Comparison of ENCODE assay signal across 9 mouse cellular contexts in the genomic region with DNA sequence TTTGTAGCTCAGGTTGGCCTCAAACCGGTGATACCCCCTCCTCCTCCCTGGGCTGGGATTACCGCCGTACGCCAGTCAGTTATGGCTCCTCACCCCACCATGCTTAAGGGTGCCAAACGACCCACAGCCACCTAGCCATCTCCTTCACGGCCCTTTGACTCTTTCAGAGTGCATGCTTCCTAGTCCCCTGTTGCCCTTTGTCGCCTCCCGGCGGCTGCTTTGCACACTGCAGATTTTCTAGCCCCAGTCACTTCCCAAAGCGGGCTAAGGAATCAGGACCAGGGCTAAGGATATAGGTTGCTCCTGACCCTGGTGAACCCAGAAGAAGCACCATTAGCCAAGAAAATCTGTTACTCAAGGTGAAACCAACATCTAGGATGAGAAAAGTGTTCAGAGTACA. TPM values are rescaled to one million over a fixed set of nuclear protein-coding genes. Genes with fewer than 3 reads are reported as not detected.
A peak's percentile ranks its signal among the peaks of the same experiment; 100 is the strongest.
DNase-seq lines count a peak whose midpoint lies in the region; ATAC-seq and TF ChIP-seq lines count a peak whose summit lies in the region.
"Had no signal": no experiment of that assay in that cellular context is flagged by ENCODE, and none has a peak within 500 bp of the region (broad histone marks: within the 10 kb centered on the region; RNA-seq: fewer than 3 reads in every experiment).

No protein-coding gene starts in this region.

- no peak for TF ChIP-seq EP300 in CH12.LX (IDR thresholded peaks at IDR 0.05; ENCODE audit: low read length)

- H3K79me2 ChIP-seq in CH12.LX (replicated peaks; ENCODE audit: control insufficient read depth, extremely low read depth, insufficient read depth, poor library complexity, severe bottlenecking) = no peaks in the 10 kb centered on the region

- H3K4me2 ChIP-seq in hindbrain, embryonic 11.5 days (replicated peaks; ENCODE audit: low read depth, low read length) = no peak overlapping the region
- H3K4me2 ChIP-seq in hindbrain, embryonic 12.5 days (replicated peaks) = no peak overlapping the region
- no peak overlapping the region for H3K4me2 ChIP-seq in CH12.LX (ENCODE audit: insufficient read depth, low read depth, poor library complexity, severe bottlenecking)

- H3K36me3 ChIP-seq in hindbrain, embryonic 11.5 days (ENCODE audit: control insufficient read depth, insufficient read depth, low read length) = no peaks in the 10 kb centered on the region
- no peaks in the 10 kb centered on the region for H3K36me3 ChIP-seq in hindbrain, embryonic 12.5 days
- no peaks in the 10 kb centered on the region for H3K36me3 ChIP-seq in CH12.LX (replicated peaks in 1 of 2; ENCODE audit: control insufficient read depth in 1 of 2, insufficient read depth in 1 of 2, low read length in 1 of 2)

- WGBS in hindbrain, embryonic 11.5 days = 34% methylated on average over 10 of the region's 10 CpGs
- 38% methylated on average over 10 of the region's 10 CpGs for WGBS in hindbrain, embryonic 12.5 days

- no peaks in the 10 kb centered on the region for H3K9me3 ChIP-seq in hindbrain, embryonic 11.5 days (ENCODE audit: control insufficient read depth, low read length)
- 0 out of 2 replicates have a peak, but pooled peaks cover 1% of the 10 kb centered on the region for H3K9me3 ChIP-seq in hindbrain, embryonic 12.5 days (replicated peaks)
- H3K9me3 ChIP-seq in CH12.LX (replicated peaks; ENCODE audit: low read length) = no peaks in the 10 kb centered on the region

- no peak overlapping the region for H3K4me3 ChIP-seq in hindbrain, embryonic 11.5 days (ENCODE audit: low read depth, low read length)
- H3K4me3 ChIP-seq in hindbrain, embryonic 12.5 days = no peak overlapping the region
- no peak overlapping the region for H3K4me3 ChIP-seq in CH12.LX (replicated peaks in 1 of 3; ENCODE audit: low read depth in 2 of 3, low read length in 2 of 3, poor library complexity in 1 of 3)

- in situ Hi-C loops in CH12.LX (cut with MboI; ENCODE audit: low pct_ligation_motif_present, low pct_unique_long_range_greater_than_20kb, low sequenced_read_pairs) = loop anchor here (10.0 kb wide), 1 partner anchor 69 kb away; no protein-coding TSS in a partner anchor

- TF ChIP-seq CTCF in CH12.LX (conservative IDR thresholded peaks at IDR 0.05 in 1 of 2, IDR thresholded peaks at IDR 0.05 in 1 of 2; ENCODE audit: low read depth in 2 of 2, low read length in 2 of 2) = peak; percentile 76 to 91

- TF ChIP-seq RAD21 in CH12.LX (IDR thresholded peaks at IDR 0.05; ENCODE audit: low read depth, low read length) = peak; percentile 84

- H3K27me3 ChIP-seq in hindbrain, embryonic 11.5 days (ENCODE audit: control insufficient read depth, insufficient read depth, low read length) = no peaks in the 10 kb centered on the region
- no peaks in the 10 kb centered on the region for H3K27me3 ChIP-seq in hindbrain, embryonic 12.5 days
- H3K27me3 ChIP-seq in CH12.LX (replicated peaks) = no peaks in the 10 kb centered on the region

- peak; percentile 68 for DNase-seq in hindbrain, embryonic 11.5 days (ENCODE audit: low spot score)
- peak; percentile 59 for DNase-seq in CH12.LX (ENCODE audit: extremely low read depth)
- DNase-seq in adrenal gland, postnatal 25 days = peak; percentile 83
- peak; percentile 80 to 81 for DNase-seq in kidney, postnatal 25 days
- DNase-seq in thymus, postnatal 36 days = peak; percentile 61 to 73

- no peak for TF ChIP-seq POLR2A in CH12.LX (IDR thresholded peaks at IDR 0.05; ENCODE audit: low read depth, low read length)

- H3K27ac ChIP-seq in hindbrain, embryonic 11.5 days (ENCODE audit: low read depth, low read length) = no peak overlapping the region
- no peak overlapping the region for H3K27ac ChIP-seq in hindbrain, embryonic 12.5 days
- H3K27ac ChIP-seq in CH12.LX (ENCODE audit: insufficient read depth, low read depth) = no peak overlapping the region
- H3K27ac ChIP-seq: macrophage had no signal

- H3K9ac ChIP-seq in hindbrain, embryonic 11.5 days (ENCODE audit: low read depth, low read length) = no peak overlapping the region
- no peak overlapping the region for H3K9ac ChIP-seq in hindbrain, embryonic 12.5 days
- H3K9ac ChIP-seq in CH12.LX (ENCODE audit: insufficient read depth, low read depth) = no peak overlapping the region

- ATAC-seq in hindbrain, embryonic 11.5 days (ENCODE audit: low FRiP score) = no peak
- ATAC-seq in hindbrain, embryonic 12.5 days (ENCODE audit: low FRiP score) = no peak
- peak; percentile 55; the same call in 1 of the 2 replicates for ATAC-seq in erythroblast, adult 5-6 weeks (replicated peaks; ENCODE audit: low FRiP score, poor library complexity, severe bottlenecking)
- peak; percentile 84 for ATAC-seq in monocyte, adult 5-6 weeks (replicated peaks; ENCODE audit: insufficient number of reproducible peaks, low FRiP score, low TSS enrichment, poor library complexity, severe bottlenecking)

- H3K4me1 ChIP-seq in hindbrain, embryonic 11.5 days (replicated peaks; ENCODE audit: control insufficient read depth, insufficient read depth, low read length) = no peaks in the 10 kb centered on the region
- H3K4me1 ChIP-seq in hindbrain, embryonic 12.5 days = no peaks in the 10 kb centered on the region
- peaks cover 0 to 6% of the 10 kb centered on the region in 2 experiments; a peak in 2 of 4 replicates for H3K4me1 ChIP-seq in CH12.LX (ENCODE audit: control insufficient read depth in 1 of 2, insufficient read depth in 2 of 2)

- dilution Hi-C loops in CH12.LX (cut with MboI; ENCODE audit: extremely low pct_ligation_motif_present, extremely low pct_unique_long_range_greater_than_20kb, low sequenced_read_pairs) = no loop called here

TF ChIP-seq in CH12.LX, 34 proteins besides CTCF, POLR2A, EP300 and RAD21:
- TF ChIP-seq E2F4 (IDR thresholded peaks at IDR 0.05; ENCODE audit: insufficient replicate concordance, low read depth, low read length) = no peak
- TF ChIP-seq ZKSCAN1 (IDR thresholded peaks at IDR 0.05; ENCODE audit: borderline replicate concordance, low read depth, low read length) = no peak
- TF ChIP-seq ETS1 (conservative IDR thresholded peaks at IDR 0.05; ENCODE audit: low read depth, low read length) = no peak
- no peak for TF ChIP-seq SIN3A (IDR thresholded peaks at IDR 0.05; ENCODE audit: low read length)
- TF ChIP-seq MAX (IDR thresholded peaks at IDR 0.05; ENCODE audit: low read length) = 0 out of 2 replicates have a peak, but pooled peaks have one; percentile 51
- TF ChIP-seq JUN (IDR thresholded peaks at IDR 0.05; ENCODE audit: insufficient read depth, low read depth, low read length) = no peak
- TF ChIP-seq PAX5 (IDR thresholded peaks at IDR 0.05; ENCODE audit: low read length) = no peak
- TF ChIP-seq MXI1 (IDR thresholded peaks at IDR 0.05; ENCODE audit: low read depth, low read length) = peak; percentile 49; the same call in 1 of the 2 replicates
- TF ChIP-seq BHLHE40 (IDR thresholded peaks at IDR 0.05; ENCODE audit: low read depth, low read length) = no peak
- TF ChIP-seq SMC3 (IDR thresholded peaks at IDR 0.05; ENCODE audit: low read depth, low read length) = peak; percentile 84
- TF ChIP-seq MYC (IDR thresholded peaks at IDR 0.05; ENCODE audit: low read depth, low read length) = peak; percentile 50; the same call in 1 of the 2 replicates
- no peak for TF ChIP-seq USF2 (conservative IDR thresholded peaks at IDR 0.05; ENCODE audit: low read depth, low read length)
- no peak for TF ChIP-seq GABPA (IDR thresholded peaks at IDR 0.05; ENCODE audit: insufficient replicate concordance, low read depth, low read length)
- TF ChIP-seq TCF12 (IDR thresholded peaks at IDR 0.05; ENCODE audit: low read depth, low read length) = no peak
- peak; percentile 20; the same call in 1 of the 2 replicates for TF ChIP-seq IRF4 (IDR thresholded peaks at IDR 0.05; ENCODE audit: low read depth, low read length)

RNA-seq across cellular contexts. Expression of gene Dyrk1b, which starts 34.9 kb away (rescaled TPM):
- 18.1 and 23.5 TPM in 2 replicates for polyA plus RNA-seq in hindbrain, embryonic 11.5 days (2014; fragmentation: Nextera tagmentation; extraction: Ambion mirVana)
- 21.5 and 21.7 TPM in 2 replicates for polyA plus RNA-seq in hindbrain, embryonic 12.5 days (2016; fragmentation: Nextera tagmentation; extraction: Ambion mirVana)
- 0.47 and 0.67 TPM in 2 replicates for total RNA-seq in CH12.LX (2012; rRNA removed)
- 0.26 TPM in 1 of 2 replicates, not detected in the other for total RNA-seq in CH12.LX (2014; rRNA removed)
- 0.51 and 0.60 TPM in 2 replicates for polyA plus RNA-seq in CH12.LX (2012; ENCODE audit: insufficient read length, low read depth)
- 42.3 and 46.2 TPM in 2 replicates for total RNA-seq in adrenal gland, postnatal 25 days (2021)
- 2.1 and 4.6 TPM in 2 replicates for total RNA-seq in erythroblast, adult 5-6 weeks (2015; ENCODE audit: low replicate concordance)
- 6.4 and 6.6 TPM in 2 replicates for total RNA-seq in erythroblast, adult 5-6 weeks (2017; ENCODE audit: low replicate concordance)
- total RNA-seq in monocyte, adult 5-6 weeks (2017) = 2.9 to 5.9 TPM (median 3.4 TPM) in 3 replicates

RNA-seq across cellular contexts. Expression of gene Fbl, which starts 44.6 kb away (rescaled TPM):
- polyA plus RNA-seq in hindbrain, embryonic 11.5 days (2014; fragmentation: Nextera tagmentation; extraction: Ambion mirVana) = 38.3 and 45.9 TPM in 2 replicates
- 115 and 120 TPM in 2 replicates for polyA plus RNA-seq in hindbrain, embryonic 12.5 days (2016; fragmentation: Nextera tagmentation; extraction: Ambion mirVana)
- total RNA-seq in CH12.LX (2012; rRNA removed) = 180 and 214 TPM in 2 replicates
- 140 and 151 TPM in 2 replicates for total RNA-seq in CH12.LX (2014; rRNA removed)
- 426 and 516 TPM in 2 replicates for polyA plus RNA-seq in CH12.LX (2012; ENCODE audit: insufficient read length, low read depth)
- 91.9 and 107 TPM in 2 replicates for total RNA-seq in adrenal gland, postnatal 25 days (2021)
- 12.5 and 30.1 TPM in 2 replicates for total RNA-seq in erythroblast, adult 5-6 weeks (2015; ENCODE audit: low replicate concordance)
- 22.2 and 30.7 TPM in 2 replicates for total RNA-seq in erythroblast, adult 5-6 weeks (2017; ENCODE audit: low replicate concordance)
- 53.4 to 77.1 TPM (median 61.5 TPM) in 3 replicates for total RNA-seq in monocyte, adult 5-6 weeks (2017)

RNA-seq across cellular contexts. Expression of gene Eid2, which starts 53.5 kb away (rescaled TPM):
- 7.2 and 12.7 TPM in 2 replicates for polyA plus RNA-seq in hindbrain, embryonic 11.5 days (2014; fragmentation: Nextera tagmentation; extraction: Ambion mirVana)
- polyA plus RNA-seq in hindbrain, embryonic 12.5 days (2016; fragmentation: Nextera tagmentation; extraction: Ambion mirVana) = 19.3 and 20.0 TPM in 2 replicates
- total RNA-seq in CH12.LX (2012; rRNA removed) = not detected in 2 replicates
- total RNA-seq in CH12.LX (2014; rRNA removed) = not detected in 2 replicates
- not detected in 2 replicates for polyA plus RNA-seq in CH12.LX (2012; ENCODE audit: insufficient read length, low read depth)
- total RNA-seq in adrenal gland, postnatal 25 days (2021) = 22.5 and 26.6 TPM in 2 replicates
- total RNA-seq in erythroblast, adult 5-6 weeks (2015; ENCODE audit: low replicate concordance) = not detected in 2 replicates
- total RNA-seq in erythroblast, adult 5-6 weeks (2017; ENCODE audit: low replicate concordance) = 0.34 and 0.42 TPM in 2 replicates
- 0.29 to 0.39 TPM in 2 of 3 replicates, not detected in the other for total RNA-seq in monocyte, adult 5-6 weeks (2017)

Comparison
In these comparisons a context has a peak if more than half of its experiments do, and no peak if none do; other contexts are left out.
1. ATAC-seq: peak in erythroblast, adult 5-6 weeks (single experiment) and monocyte, adult 5-6 weeks (single experiment); none in hindbrain, embryonic 11.5 days (single experiment) and hindbrain, embryonic 12.5 days (single experiment).
2. RNA of gene Eid2, which starts 53.5 kb away (total RNA-seq): 22.5 to 26.6 TPM in adrenal gland, postnatal 25 days; 0.34 to 0.42 TPM in erythroblast, adult 5-6 weeks, 0.29 to 0.39 TPM in monocyte, adult 5-6 weeks and not detected in CH12.LX; every median in the first group is over 10 times any median in the second.
3. Peak in every context shown above with its lines, with median percentiles within 50 percentile points of each other: DNase-seq.